Mouse (Mus musculus) testis, adult 2 months (tissue): ENCODE measurements at regions not wholly inside any gene's neighbourhood (a gene's known extent, or its start where the extent isn't known, plus 50 kb on each side); places are given as distances from the start of the nearest gene placed in this dataset.

Experiments used
- H3K27ac ChIP-seq: fragments of 200-500 bp; 2 replicates; pipeline ENCODE4 v1.5.1; 2012; ENCODE audit warnings: low read depth, low read length; ENCODE audit not compliant: control insufficient read depth, insufficient read depth
- H3K27me3 ChIP-seq: fragments of 200-500 bp; 2 replicates; pipeline ENCODE4 v1.6.1; 2012; ENCODE audit warnings: mild to moderate bottlenecking, low read length, moderate library complexity; ENCODE audit not compliant: control insufficient read depth, insufficient read depth
- H3K36me3 ChIP-seq: fragments of 200-500 bp; 2 replicates; pipeline ENCODE4 v1.6.1; 2012; ENCODE audit warnings: mild to moderate bottlenecking, low read length; ENCODE audit not compliant: control insufficient read depth, insufficient read depth
- H3K4me1 ChIP-seq: fragments of 200-500 bp; 2 replicates; pipeline ENCODE4 v1.6.1; 2012; ENCODE audit warnings: low read length; ENCODE audit not compliant: control insufficient read depth, insufficient read depth
- H3K4me3 ChIP-seq: fragments of 200-500 bp; 2 replicates; pipeline ENCODE4 v1.5.1; 2012; ENCODE audit warnings: low read depth, mild to moderate bottlenecking, low read length, moderate library complexity, mixed read lengths; ENCODE audit not compliant: control insufficient read depth
- CTCF ChIP-seq: fragments of 200-500 bp; IDR thresholded peaks from 2 replicates; pipeline ENCODE4 v1.5.1; 2012; ENCODE audit warnings: low read depth, mild to moderate bottlenecking, inconsistent platforms, low read length, moderate library complexity; ENCODE audit not compliant: control insufficient read depth, insufficient read depth, insufficient replicate concordance
- POLR2A ChIP-seq: fragments of 200-500 bp; IDR thresholded peaks from 2 replicates; pipeline ENCODE4 v1.6.1; 2012; ENCODE audit warnings: low read depth, mild to moderate bottlenecking, inconsistent platforms, low read length, moderate library complexity; ENCODE audit not compliant: control insufficient read depth

DNA sequence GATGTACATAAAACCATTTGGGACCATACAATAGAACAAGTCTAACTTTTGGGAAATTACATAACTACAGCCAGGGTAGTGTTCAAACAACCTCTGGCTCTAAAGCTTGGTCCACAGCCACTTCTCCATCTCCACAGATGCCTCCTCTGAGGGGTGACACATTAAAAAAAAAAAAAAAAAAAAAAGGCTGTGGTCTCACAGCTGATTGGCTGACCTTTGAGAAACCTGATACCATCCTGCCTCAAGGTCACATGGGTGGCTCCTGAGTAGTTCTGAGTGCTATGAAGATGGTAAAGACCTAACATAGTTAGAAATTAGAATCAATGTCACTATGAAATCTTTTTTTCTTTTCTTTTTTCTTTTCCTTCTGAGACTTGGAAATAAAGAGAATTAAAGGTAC, 102.4 kb downstream of the Tmem182 start:
- no peak overlapping the region for H3K27ac ChIP-seq
- H3K36me3 ChIP-seq: no peaks in the 10 kb centered on the region
- TF ChIP-seq POLR2A: no peak
- no peak for TF ChIP-seq CTCF
- no peaks in the 10 kb centered on the region for H3K27me3 ChIP-seq
- H3K4me1 ChIP-seq: no peaks in the 10 kb centered on the region
- H3K4me3 ChIP-seq: no peak overlapping the region

- Histone ChIP-seq H3K27ac (no peak overlapping the region), H3K4me3 (no peak overlapping the region), H3K27me3 (no peaks in the 10 kb centered on the region), H3K4me1 (no peaks in the 10 kb centered on the region), H3K36me3 (no peaks in the 10 kb centered on the region)
- TF ChIP-seq CTCF (no peak), POLR2A (no peak)
Measured at GRCm38 (mm10) chr1:40913591-40913990, 108.2 kb downstream of the Tmem182 start.

- Histone ChIP-seq H3K4me3 (no peak overlapping the region), H3K27ac (no peak overlapping the region), H3K36me3 (no peaks in the 10 kb centered on the region), H3K4me1 (no peaks in the 10 kb centered on the region), H3K27me3 (no peaks in the 10 kb centered on the region)
- no peak for TF ChIP-seq CTCF
- no peak for TF ChIP-seq POLR2A
Measured at GRCm38 (mm10) chr1:40924271-40924670, 118.9 kb downstream of the Tmem182 start.

DNA sequence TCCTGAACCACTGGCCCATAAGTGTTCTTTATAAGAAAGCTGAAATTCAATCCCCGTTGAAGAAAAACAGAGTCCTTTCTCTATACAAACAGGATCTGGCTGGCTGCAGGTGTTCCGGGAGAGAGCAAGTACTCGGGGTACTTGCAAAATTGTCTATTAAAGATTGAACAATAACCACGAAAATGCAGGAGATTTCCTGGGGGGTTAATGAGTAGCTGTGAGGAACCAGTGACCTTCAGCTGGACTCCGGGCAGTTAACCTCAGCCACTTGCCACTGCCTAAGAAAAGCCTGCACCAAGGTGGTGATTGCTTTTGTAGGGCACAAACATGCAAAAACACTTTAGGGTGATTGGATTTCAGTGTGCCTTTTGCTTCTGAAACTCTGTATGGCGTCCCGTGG, 119.4 kb downstream of the Tmem182 start:
- no peaks in the 10 kb centered on the region for H3K4me1 ChIP-seq
- H3K4me3 ChIP-seq: no peak overlapping the region
- TF ChIP-seq CTCF: no peak
- no peak for TF ChIP-seq POLR2A
- no peaks in the 10 kb centered on the region for H3K27me3 ChIP-seq
- no peaks in the 10 kb centered on the region for H3K36me3 ChIP-seq
- no peak overlapping the region for H3K27ac ChIP-seq

GRCm38 (mm10) chr1:40931374-40931773, 126.0 kb downstream of the Tmem182 start:
- Histone ChIP-seq H3K36me3 (no peaks in the 10 kb centered on the region), H3K4me1 (no peaks in the 10 kb centered on the region), H3K27ac (no peak overlapping the region), H3K4me3 (no peak overlapping the region), H3K27me3 (no peaks in the 10 kb centered on the region)
- TF ChIP-seq CTCF: no peak
- TF ChIP-seq POLR2A: no peak

DNA sequence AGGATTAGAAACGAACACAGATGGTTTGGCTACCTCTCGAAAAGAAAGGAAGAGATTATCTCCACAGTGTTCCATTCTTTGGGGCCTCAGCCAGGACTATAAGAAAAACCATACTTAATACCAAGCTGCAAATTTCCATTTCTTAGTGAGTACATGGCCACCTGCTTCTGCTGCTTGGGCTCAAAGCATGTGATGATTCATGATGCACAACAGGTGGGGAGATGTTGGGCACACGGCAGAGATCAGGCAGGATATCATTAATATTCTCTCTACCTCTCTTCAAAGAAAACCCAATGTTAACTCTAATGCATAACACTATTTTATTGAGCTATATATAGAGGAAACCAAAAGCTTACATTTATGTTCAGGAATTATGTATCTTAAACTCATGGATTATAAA, 131.3 kb downstream of the Tmem182 start:
- Histone ChIP-seq H3K4me1 (no peaks in the 10 kb centered on the region), H3K36me3 (no peaks in the 10 kb centered on the region), H3K27me3 (no peaks in the 10 kb centered on the region), H3K27ac (no peak overlapping the region), H3K4me3 (no peak overlapping the region)
- TF ChIP-seq CTCF (no peak), POLR2A (no peak)

DNA sequence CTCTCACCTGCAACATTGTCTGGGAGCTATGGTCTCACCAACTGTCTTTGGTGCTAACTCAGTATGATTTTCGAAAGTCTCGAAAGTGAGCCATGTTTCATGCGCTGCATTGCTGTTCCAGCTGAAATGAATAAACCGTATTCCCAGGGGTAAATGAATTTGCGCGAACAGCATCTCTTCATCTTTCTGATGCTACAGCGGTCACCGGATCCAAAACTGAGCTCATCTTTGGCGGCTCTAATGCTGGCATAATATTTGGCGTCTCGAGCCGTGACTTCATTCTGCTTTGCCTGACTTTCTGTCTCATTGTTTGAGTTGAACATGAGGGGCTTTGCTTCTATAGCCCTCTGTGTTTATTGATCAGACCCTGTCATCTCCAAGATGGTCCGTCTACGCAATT, 137.3 kb downstream of the Tmem182 start:
- no peaks in the 10 kb centered on the region for H3K4me1 ChIP-seq
- no peak overlapping the region for H3K4me3 ChIP-seq
- H3K36me3 ChIP-seq: no peaks in the 10 kb centered on the region
- TF ChIP-seq CTCF: no peak
- H3K27ac ChIP-seq: no peak overlapping the region
- H3K27me3 ChIP-seq: no peaks in the 10 kb centered on the region

GRCm38 (mm10) chr1:40943165-40943564, 137.8 kb downstream of the Tmem182 start:
- Histone ChIP-seq H3K36me3 (no peaks in the 10 kb centered on the region), H3K27me3 (no peaks in the 10 kb centered on the region), H3K4me3 (no peak overlapping the region), H3K27ac (no peak overlapping the region), H3K4me1 (no peaks in the 10 kb centered on the region)
- TF ChIP-seq CTCF (no peak), POLR2A (no peak)
